Mouse (Mus musculus) heart, postnatal 0 days (tissue): ENCODE measurements around the gene Phactr3.

Source experiments
- CTCF ChIP-seq: IDR thresholded peaks from 2 replicates; pipeline ENCODE4 v1.5.1; 2016; ENCODE audit warnings: antibody characterized with exemption, control low read depth, low read depth
- EP300 ChIP-seq: IDR thresholded peaks from 2 replicates; pipeline ENCODE4 v1.6.1; 2016; ENCODE audit warnings: antibody characterized with exemption, low read depth

GRCm38 (mm10) chr2:178173951-178174350 lies 55.2 kb downstream of the Phactr3 start:
- TF ChIP-seq CTCF (no peak), EP300 (no peak)
